10 mouse cellular contexts compared by ENCODE assay signal in the genomic region with DNA sequence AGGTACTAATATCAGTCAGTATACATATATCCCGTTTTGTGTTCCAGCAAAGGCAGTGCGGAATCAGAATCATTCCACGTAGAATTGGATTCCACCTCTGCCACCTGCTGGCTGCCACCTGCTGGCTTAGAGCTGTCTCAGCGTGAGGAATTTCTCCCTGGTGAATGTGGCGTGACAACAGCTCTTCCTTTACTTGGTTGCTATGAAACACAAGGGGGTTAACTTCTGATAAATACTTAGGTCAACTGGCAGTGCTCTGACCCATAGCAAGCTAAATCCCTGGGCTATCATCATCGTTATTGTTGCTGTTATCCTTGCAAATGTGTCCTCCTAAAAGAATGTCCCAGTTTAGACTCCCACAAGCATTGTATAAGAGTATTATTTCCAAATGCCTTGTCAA. TPM values are rescaled to one million over a fixed set of nuclear protein-coding genes. Genes with fewer than 3 reads are reported as not detected.
DNase-seq lines count a peak whose midpoint lies in the region; ATAC-seq and TF ChIP-seq lines count a peak whose summit lies in the region.
"Had no signal": no experiment of that assay in that cellular context is flagged by ENCODE, and none has a peak within 500 bp of the region (broad histone marks: within the 10 kb centered on the region; RNA-seq: fewer than 3 reads in every experiment).

No protein-coding gene starts in this region.

- no peak overlapping the region for H3K4me2 ChIP-seq in neural tube, embryonic 13.5 days

- TF ChIP-seq POLR2A in brain, embryonic 14.5 days (IDR thresholded peaks at IDR 0.05; ENCODE audit: borderline replicate concordance, extremely low read depth, insufficient read depth, insufficient read length, poor library complexity, severe bottlenecking): no peak

- TF ChIP-seq CTCF in brain, embryonic 14.5 days (IDR thresholded peaks at IDR 0.05; ENCODE audit: borderline replicate concordance, extremely low read depth, insufficient read depth, insufficient read length): peak; percentile 62; the same call in 1 of the 2 replicates

- H3K9ac ChIP-seq in neural tube, embryonic 13.5 days: no peak overlapping the region

- no peaks in the 10 kb centered on the region for H3K4me1 ChIP-seq in neural tube, embryonic 13.5 days (replicated peaks)

- ATAC-seq in hematopoietic stem cell, adult 5-6 weeks (replicated peaks in 1 of 2; ENCODE audit: insufficient read depth in 1 of 2, low FRiP score in 2 of 2, low TSS enrichment in 1 of 2, low read depth in 1 of 2, poor library complexity in 2 of 2, severe bottlenecking in 2 of 2): peak; percentile 53 to 78; a peak in 3 of 4 replicates
- ATAC-seq in neural tube, embryonic 13.5 days (ENCODE audit: low read depth): 0 out of 2 replicates have a peak, but pooled peaks have one; percentile 50
- no peak for ATAC-seq in erythroid progenitor cell, adult 5-6 weeks (replicated peaks; ENCODE audit: low FRiP score, poor library complexity, severe bottlenecking)
- ATAC-seq in granulocyte monocyte progenitor cell, adult 5-6 weeks (replicated peaks; ENCODE audit: poor library complexity, severe bottlenecking): no peak

- no peak overlapping the region for H3K4me3 ChIP-seq in neural tube, embryonic 13.5 days
- H3K4me3 ChIP-seq: myocyte had no signal

- DNase-seq in layer of hippocampus, adult 11-12 months (ENCODE audit: low spot score): peak; percentile 35
- DNase-seq in layer of hippocampus, adult 9-11 months: no peak
- DNase-seq in brain, embryonic 14.5 days (ENCODE audit: low read depth): peak; percentile 53
- peak; percentile 46 to 47 for DNase-seq in left cerebral cortex, adult 18-20 months (ENCODE audit: low spot score in 2 of 2)

- 9% methylated on average over 6 of the region's 6 CpGs for WGBS in neural tube, embryonic 13.5 days

- no peaks in the 10 kb centered on the region for H3K9me3 ChIP-seq in neural tube, embryonic 13.5 days

- no peak overlapping the region for H3K27ac ChIP-seq in neural tube, embryonic 13.5 days (replicated peaks)

- H3K27me3 ChIP-seq in neural tube, embryonic 13.5 days: no peaks in the 10 kb centered on the region

- H3K36me3 ChIP-seq in neural tube, embryonic 13.5 days: no peaks in the 10 kb centered on the region

RNA-seq across cellular contexts. Expression of a gene that starts 17.2 kb away (rescaled TPM):
- not detected in 2 replicates for polyA plus RNA-seq in brain, embryonic 14.5 days (2012; rRNA removed)
- not detected in 2 replicates for total RNA-seq in hematopoietic stem cell, adult 5-6 weeks (2017)
- total RNA-seq in left cerebral cortex, adult 18-20 months (2021): not detected
- polyA plus RNA-seq in neural tube, embryonic 13.5 days (2015; fragmentation: Nextera tagmentation; extraction: Ambion mirVana): not detected in 2 replicates
- not detected in 2 replicates for total RNA-seq in erythroid progenitor cell, adult 5-6 weeks (2015; ENCODE audit: low replicate concordance)
- 0.64 TPM in 1 of 2 replicates, not detected in the other for total RNA-seq in erythroid progenitor cell, adult 5-6 weeks (2017; ENCODE audit: low replicate concordance)
- not detected in 2 replicates for total RNA-seq in granulocyte monocyte progenitor cell, adult 5-6 weeks (2014; fragmentation: Nextera tagmentation)
- not detected in 2 replicates for total RNA-seq in granulocyte monocyte progenitor cell, adult 5-6 weeks (2017)
- polyA plus RNA-seq: heart, embryonic 14.5 days had no signal

RNA-seq across cellular contexts. Expression of a gene that starts 23.6 kb away (rescaled TPM):
- 5.8 and 7.6 TPM in 2 replicates for polyA plus RNA-seq in brain, embryonic 14.5 days (2012; rRNA removed)
- total RNA-seq in hematopoietic stem cell, adult 5-6 weeks (2017): not detected in 2 replicates
- total RNA-seq in left cerebral cortex, adult 18-20 months (2021): 1 to 10 TPM; 2.7 to 3.1 TPM
- 4.5 and 4.8 TPM in 2 replicates for polyA plus RNA-seq in neural tube, embryonic 13.5 days (2015; fragmentation: Nextera tagmentation; extraction: Ambion mirVana)
- not detected in 2 replicates for total RNA-seq in erythroid progenitor cell, adult 5-6 weeks (2015; ENCODE audit: low replicate concordance)
- not detected in 2 replicates for total RNA-seq in erythroid progenitor cell, adult 5-6 weeks (2017; ENCODE audit: low replicate concordance)
- not detected in 2 replicates for total RNA-seq in granulocyte monocyte progenitor cell, adult 5-6 weeks (2014; fragmentation: Nextera tagmentation)
- not detected in 2 replicates for total RNA-seq in granulocyte monocyte progenitor cell, adult 5-6 weeks (2017)

RNA-seq across cellular contexts. Expression of a gene that starts 36.0 kb away (rescaled TPM):
- not detected in 2 replicates for polyA plus RNA-seq in brain, embryonic 14.5 days (2012; rRNA removed)
- total RNA-seq in hematopoietic stem cell, adult 5-6 weeks (2017): not detected in 2 replicates
- not detected for total RNA-seq in left cerebral cortex, adult 18-20 months (2021)
- not detected in 2 replicates for polyA plus RNA-seq in neural tube, embryonic 13.5 days (2015; fragmentation: Nextera tagmentation; extraction: Ambion mirVana)
- not detected in 2 replicates for total RNA-seq in erythroid progenitor cell, adult 5-6 weeks (2015; ENCODE audit: low replicate concordance)
- total RNA-seq in erythroid progenitor cell, adult 5-6 weeks (2017; ENCODE audit: low replicate concordance): not detected in 2 replicates
- not detected in 2 replicates for total RNA-seq in granulocyte monocyte progenitor cell, adult 5-6 weeks (2014; fragmentation: Nextera tagmentation)
- not detected in 2 replicates for total RNA-seq in granulocyte monocyte progenitor cell, adult 5-6 weeks (2017)
- polyA plus RNA-seq: heart, embryonic 14.5 days; myocyte had no signal

Comparison
In these comparisons a context has a peak if more than half of its experiments do, and no peak if none do; other contexts are left out.
1. ATAC-seq: peak in hematopoietic stem cell, adult 5-6 weeks (2 of 2) and neural tube, embryonic 13.5 days (single experiment); none in erythroid progenitor cell, adult 5-6 weeks (single experiment) and granulocyte monocyte progenitor cell, adult 5-6 weeks (single experiment).